Mouse (Mus musculus) lung, embryonic 16.5 days (tissue): ENCODE results near the gene Sipa1l2. TPM values are rescaled to one million over a fixed set of nuclear protein-coding genes. Genes with fewer than 3 reads are reported as not detected.
"Not testable (repeated sequence)": the region's sequence is repeated elsewhere in the genome, so short reads cannot be mapped to it uniquely, and the experiment has no call there.

Source experiments
- ATAC-seq: fragments of 200-750 bp; cut with Nextera tagmentation; 2 replicates; pipeline ENCODE4 v1.8.0; 2017; ENCODE audit warnings: low read depth, mild to moderate bottlenecking, moderate library complexity
- H3K27ac ChIP-seq: fragments of 300-500 bp; sonication (generic); 2 replicates; pipeline ENCODE4 v1.5.1; 2014; ENCODE audit warnings: mild to moderate bottlenecking, control low read depth, low read length
- H3K27me3 ChIP-seq: fragments of 300-500 bp; sonication (generic); 2 replicates; pipeline ENCODE4 v1.6.1; 2014; ENCODE audit warnings: low read depth, low read length, mixed read lengths; ENCODE audit not compliant: control insufficient read depth, insufficient read depth
- H3K36me3 ChIP-seq: fragments of 300-500 bp; sonication (generic); 2 replicates; pipeline ENCODE4 v1.6.1; 2014; ENCODE audit warnings: low read length; ENCODE audit not compliant: control insufficient read depth, insufficient read depth
- H3K4me1 ChIP-seq: fragments of 300-500 bp; sonication (generic); replicated peaks from 2 replicates; pipeline ENCODE4 v1.6.1; 2014; ENCODE audit warnings: low read length, mixed read lengths; ENCODE audit not compliant: control insufficient read depth, insufficient read depth
- H3K4me2 ChIP-seq: fragments of 300-500 bp; sonication (generic); 2 replicates; pipeline ENCODE4 v1.6.1; 2014; ENCODE audit warnings: low read depth, low read length, control low read depth
- H3K4me3 ChIP-seq: fragments of 300-500 bp; sonication (generic); 2 replicates; pipeline ENCODE4 v1.5.1; 2014; ENCODE audit warnings: mild to moderate bottlenecking, low read length, control low read depth
- H3K9ac ChIP-seq: fragments of 300-500 bp; sonication (generic); 2 replicates; pipeline ENCODE4 v1.6.1; 2014; ENCODE audit warnings: low read length, control low read depth
- H3K9me3 ChIP-seq: fragments of 300-500 bp; sonication (generic); 2 replicates; pipeline ENCODE4 v1.6.1; 2016; ENCODE audit warnings: low read length; ENCODE audit not compliant: control insufficient read depth
- WGBS: fragments of 180-500 bp; shearing (Covaris S2); extraction: QIAGEN DNeasy Blood & Tissue Kit; methylation state at CpG from one replicate; pipeline ENCODE4 v1.1.7; 2014; 5-methylcytosine and 5-hydroxymethylcytosine counted together
- polyA plus RNA-seq: library from polyadenylated mRNA; unstranded; fragments of >200 nt; fragmentation: Nextera tagmentation; extraction: Ambion mirVana; gene quantifications from 2 replicates; pipeline ENCODE4 v1.2.1, GENCODE M21; 2015

The Sipa1l2 gene
- polyA plus RNA-seq, 1 experiment from 2014 or later: 13.3 TPM

DNA sequence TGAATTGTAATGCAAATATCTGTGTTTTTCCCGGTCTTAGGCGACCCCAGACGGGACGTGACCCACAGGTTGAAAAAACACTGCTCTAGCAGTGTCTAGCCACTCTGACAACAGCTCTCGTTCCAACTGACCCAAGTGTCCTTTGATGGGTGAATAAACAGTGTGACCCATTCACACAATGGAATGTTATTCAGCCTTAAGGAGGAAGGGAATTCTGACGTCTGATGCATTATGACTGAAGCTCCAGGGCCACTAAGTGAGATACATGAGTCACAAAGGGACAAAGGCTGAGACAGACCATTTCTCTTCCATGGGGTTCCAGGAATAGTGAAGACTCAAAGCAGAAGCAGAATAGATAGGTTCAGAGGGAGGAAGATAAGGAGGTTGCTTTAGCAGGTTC lies 47.5 kb downstream of the Sipa1l2 start:
- Histone ChIP-seq H3K4me2 (no peak overlapping the region), H3K27ac (no peak overlapping the region; the same call in 1 of the 2 replicates), H3K27me3 (no peaks in the 10 kb centered on the region), H3K36me3 (no peaks in the 10 kb centered on the region), H3K4me1 (peaks cover 47% of the 10 kb centered on the region), H3K9ac (no peak overlapping the region), H3K9me3 (no peaks in the 10 kb centered on the region), H3K4me3 (no peak overlapping the region)
- 16% methylated on average over 6 of the region's 6 CpGs for WGBS
- no peak for ATAC-seq

DNA sequence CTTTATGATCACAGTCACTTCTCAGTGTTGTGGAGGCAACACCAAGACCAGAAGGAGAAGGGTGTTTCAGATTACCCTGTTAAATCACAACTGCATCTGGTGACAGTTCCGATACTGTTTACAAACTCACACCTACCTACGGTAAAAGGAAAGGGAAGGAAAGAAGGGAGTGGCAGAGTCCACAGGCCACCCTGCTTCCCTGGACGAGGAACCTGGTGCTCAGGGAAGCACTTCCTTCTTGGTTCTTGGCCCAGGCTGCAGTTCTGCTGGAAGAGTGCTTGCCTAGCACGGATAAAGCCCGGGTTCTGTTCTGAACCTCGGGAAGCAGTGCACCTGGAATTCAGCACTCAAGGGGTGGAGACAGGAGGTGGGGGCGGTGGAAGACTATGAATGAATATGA lies 48.5 kb downstream of the Sipa1l2 start:
- Histone ChIP-seq H3K4me1 (peaks cover 42% of the 10 kb centered on the region), H3K36me3 (no peaks in the 10 kb centered on the region), H3K9me3 (no peaks in the 10 kb centered on the region), H3K27ac (no peak overlapping the region), H3K27me3 (no peaks in the 10 kb centered on the region), H3K9ac (no peak overlapping the region), H3K4me2 (no peak overlapping the region), H3K4me3 (no peak overlapping the region)
- no peak for ATAC-seq
- WGBS: 34% methylated on average over 7 of the region's 7 CpGs

DNA sequence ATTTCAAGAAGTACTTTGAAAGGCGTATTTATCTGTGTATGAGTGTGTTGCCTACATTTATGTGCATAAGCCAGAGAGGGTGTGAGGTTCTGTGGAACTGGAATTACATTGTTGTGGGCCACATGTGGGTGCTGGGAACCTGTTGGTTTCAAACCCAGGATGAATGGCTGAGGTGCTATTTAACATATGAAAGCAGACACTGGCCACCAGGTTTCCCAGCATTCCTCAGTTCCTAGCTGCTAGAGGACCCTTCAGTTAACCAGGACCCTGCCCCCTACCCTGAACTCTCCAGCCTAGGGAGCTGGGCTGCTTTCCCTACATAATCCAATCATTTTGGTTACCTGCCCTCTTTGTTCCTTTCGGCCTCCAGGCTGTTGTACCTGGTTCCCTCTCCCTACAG lies 49.3 kb downstream of the Sipa1l2 start:
- peaks cover 44% of the 10 kb centered on the region for H3K4me1 ChIP-seq
- ATAC-seq, H3K36me3 ChIP-seq, H3K27me3 ChIP-seq, H3K27ac ChIP-seq, H3K9ac ChIP-seq, H3K4me2 ChIP-seq, H3K4me3 ChIP-seq, H3K9me3 ChIP-seq: not testable (repeated sequence)
- WGBS: 82% methylated on average over 2 of the region's 2 CpGs

DNA sequence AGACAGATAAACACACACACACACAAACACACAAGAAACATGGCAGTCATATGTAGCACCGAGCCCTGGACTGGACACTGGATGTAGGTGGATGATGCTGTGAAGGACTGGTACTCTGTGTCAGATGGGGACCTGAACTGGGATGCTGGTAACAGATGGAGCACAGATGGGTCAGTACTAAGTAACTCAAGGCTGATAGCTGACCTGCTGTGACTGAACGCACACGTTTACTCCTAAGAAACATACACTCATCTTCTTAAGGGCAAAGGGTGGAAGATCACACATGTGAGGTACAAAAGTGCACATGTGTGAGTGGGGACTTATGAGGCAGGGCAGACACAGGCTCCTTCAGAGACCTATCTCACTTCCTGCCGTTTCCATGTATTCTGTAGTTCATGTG lies 50.7 kb downstream of the Sipa1l2 start:
- H3K4me1 ChIP-seq: peaks cover 42% of the 10 kb centered on the region

DNA sequence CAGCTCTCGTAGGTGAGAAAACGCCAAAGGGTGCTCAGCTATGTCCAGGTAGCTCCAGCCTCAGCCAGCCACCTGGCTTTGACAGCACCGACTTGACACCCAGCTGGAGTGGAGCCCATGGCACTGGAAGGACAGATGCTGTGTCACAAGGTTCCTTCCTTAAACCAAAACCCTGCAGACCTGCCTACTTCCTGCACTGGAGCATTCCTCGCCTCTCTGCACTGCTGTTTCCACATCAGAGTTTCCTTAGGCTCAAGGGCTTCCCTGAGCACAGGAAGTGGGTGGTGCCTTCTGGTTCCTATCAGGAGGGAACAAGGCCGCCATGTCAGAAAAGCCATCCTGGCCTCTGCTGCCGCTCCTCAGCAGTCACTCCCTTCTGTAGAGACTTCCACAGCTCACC lies 51.3 kb downstream of the Sipa1l2 start:
- Histone ChIP-seq H3K36me3 (no peaks in the 10 kb centered on the region), H3K4me3 (no peak overlapping the region), H3K27ac (peak overlapping the region; percentile 62), H3K27me3 (no peaks in the 10 kb centered on the region), H3K9me3 (no peaks in the 10 kb centered on the region), H3K4me2 (no peak overlapping the region), H3K9ac (no peak overlapping the region), H3K4me1 (peaks cover 48% of the 10 kb centered on the region)
- WGBS: 56% methylated on average over 6 of the region's 6 CpGs
- ATAC-seq: peak; percentile 53

More for the DNA sequence above, 50.7 kb downstream of the Sipa1l2 start:
- no peak overlapping the region for H3K4me3 ChIP-seq
- no peaks in the 10 kb centered on the region for H3K36me3 ChIP-seq
- H3K9me3 ChIP-seq: no peaks in the 10 kb centered on the region
- H3K9ac ChIP-seq: no peak overlapping the region
- H3K27me3 ChIP-seq: no peaks in the 10 kb centered on the region
- H3K4me2 ChIP-seq: no peak overlapping the region
- H3K27ac ChIP-seq: peak overlapping the region; percentile 62
- 67% methylated on average over 4 of the region's 4 CpGs for WGBS
- no peak for ATAC-seq

DNA sequence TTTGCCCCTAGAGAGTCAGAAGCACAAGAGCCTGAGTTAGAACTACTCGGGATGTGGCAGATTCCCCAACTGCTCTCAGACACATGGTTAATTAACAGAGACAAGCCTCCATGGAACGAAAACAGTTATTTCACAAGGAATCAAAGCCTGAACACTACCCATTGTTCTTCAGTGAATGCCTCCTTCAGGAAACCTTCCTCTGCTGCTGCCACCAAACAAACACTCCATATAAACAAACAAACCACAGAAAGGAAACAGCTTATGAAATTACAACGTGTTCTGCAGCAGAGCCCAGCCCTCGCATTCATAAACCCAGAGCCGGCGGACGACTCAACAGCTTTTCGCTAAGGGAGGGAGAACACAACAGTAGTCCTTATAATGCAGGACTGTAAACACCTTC lies 52.2 kb downstream of the Sipa1l2 start:
- no peak for ATAC-seq
- no peaks in the 10 kb centered on the region for H3K36me3 ChIP-seq
- 50% methylated on average over 8 of the region's 8 CpGs for WGBS
- no peaks in the 10 kb centered on the region for H3K9me3 ChIP-seq
- no peak overlapping the region for H3K4me2 ChIP-seq
- peak overlapping the region; percentile 53 for H3K27ac ChIP-seq
- no peak overlapping the region for H3K4me3 ChIP-seq
- peaks cover 44% of the 10 kb centered on the region for H3K4me1 ChIP-seq
- H3K9ac ChIP-seq: no peak overlapping the region
- H3K27me3 ChIP-seq: no peaks in the 10 kb centered on the region

DNA sequence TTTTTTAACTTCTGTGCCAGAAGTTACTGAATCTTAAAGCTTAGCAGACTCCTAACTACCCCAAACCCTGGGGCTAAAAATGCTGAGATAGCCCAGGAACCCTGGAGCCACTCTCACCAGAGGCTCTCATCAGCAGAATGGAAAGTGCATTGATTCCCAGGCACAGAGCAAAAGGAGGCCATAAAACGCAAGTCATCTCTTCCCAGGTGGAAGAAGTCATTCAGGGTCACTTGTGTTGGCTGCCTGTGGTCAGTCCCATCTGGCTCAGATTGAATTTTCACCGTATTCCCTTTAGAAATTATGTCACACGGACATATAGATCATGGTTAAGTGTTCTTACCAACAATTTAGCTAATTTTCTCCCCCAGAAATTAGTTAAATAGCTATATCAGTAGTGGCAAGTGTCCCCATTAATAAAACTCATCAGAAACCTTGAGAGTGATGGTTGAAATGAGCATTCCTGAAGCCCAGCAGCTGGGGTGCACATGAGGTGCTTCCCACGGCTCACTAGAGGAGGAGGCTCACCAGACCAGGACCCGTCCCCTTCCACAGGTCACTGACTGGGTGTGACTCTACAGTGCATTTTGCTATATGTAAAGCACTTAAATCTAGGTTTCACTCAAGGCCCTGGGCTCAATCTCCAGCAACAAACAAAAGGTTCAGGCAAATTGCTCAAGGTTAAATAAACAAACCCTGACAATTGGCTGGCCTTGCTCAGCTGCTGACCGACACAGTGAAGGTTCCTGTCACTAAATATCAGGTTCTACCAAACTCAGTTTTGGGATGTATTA lies 53.3 kb downstream of the Sipa1l2 start:
- Histone ChIP-seq H3K4me1 (peaks cover 37% of the 10 kb centered on the region), H3K4me2 (no peak overlapping the region), H3K36me3 (no peaks in the 10 kb centered on the region), H3K4me3 (no peak overlapping the region), H3K27ac (peak overlapping the region; percentile 53), H3K9me3 (no peaks in the 10 kb centered on the region), H3K27me3 (no peaks in the 10 kb centered on the region), H3K9ac (no peak overlapping the region)
- ATAC-seq: no peak
- 54% methylated on average over 6 of the region's 6 CpGs for whole genome bisulfite sequencing

DNA sequence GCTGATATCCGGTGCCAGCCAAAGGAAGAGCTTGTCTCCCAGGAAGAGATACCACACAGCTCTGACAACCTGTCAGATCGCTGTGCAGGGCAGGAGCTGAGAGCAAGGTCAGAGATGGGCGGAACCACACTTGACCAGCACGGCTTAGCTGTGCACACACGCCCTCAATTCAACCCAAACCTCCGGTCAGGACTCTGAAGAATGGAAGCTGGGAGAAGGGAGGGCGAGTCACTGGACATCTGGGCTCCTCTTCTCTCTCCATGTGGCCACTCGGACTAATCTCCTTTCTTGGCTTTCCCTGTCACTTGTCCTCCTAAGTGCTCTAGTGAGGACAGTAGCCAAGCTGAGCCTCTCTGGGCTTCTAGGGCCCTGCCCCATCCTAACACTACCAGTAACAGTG lies 53.9 kb downstream of the Sipa1l2 start:
- H3K4me1 ChIP-seq: peaks cover 44% of the 10 kb centered on the region
- no peaks in the 10 kb centered on the region for H3K36me3 ChIP-seq
- no peak overlapping the region for H3K4me2 ChIP-seq
- no peaks in the 10 kb centered on the region for H3K9me3 ChIP-seq
- 53% methylated on average over 8 of the region's 8 CpGs for WGBS
- no peaks in the 10 kb centered on the region for H3K27me3 ChIP-seq
- no peak overlapping the region for H3K9ac ChIP-seq
- no peak overlapping the region for H3K4me3 ChIP-seq
- no peak for ATAC-seq
- H3K27ac ChIP-seq: no peak overlapping the region

DNA sequence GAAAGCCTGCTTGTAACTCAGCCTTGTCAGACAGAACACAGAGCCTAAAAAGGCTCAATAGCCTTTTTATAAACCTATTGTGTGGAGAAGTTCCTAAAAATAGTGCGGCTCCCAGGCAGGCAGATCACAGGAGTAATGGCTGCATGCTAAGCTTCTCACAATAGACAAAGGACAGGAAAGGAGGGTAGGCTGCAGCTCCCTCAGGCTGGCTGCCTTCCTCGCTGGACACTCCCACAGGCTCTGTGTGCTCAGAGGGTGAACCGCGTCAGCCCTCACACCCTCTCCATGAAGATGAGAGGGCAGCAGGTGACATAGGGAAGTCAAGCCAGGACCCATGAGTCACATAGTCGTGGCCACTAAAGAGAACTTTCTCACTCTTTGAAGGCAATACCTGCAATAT lies 55.7 kb downstream of the Sipa1l2 start:
- ATAC-seq: peak; percentile 72
- H3K4me3 ChIP-seq: no peak overlapping the region
- no peak overlapping the region for H3K4me2 ChIP-seq
- H3K27ac ChIP-seq: peak overlapping the region; percentile 84
- H3K9ac ChIP-seq: no peak overlapping the region
- no peaks in the 10 kb centered on the region for H3K9me3 ChIP-seq
- H3K36me3 ChIP-seq: no peaks in the 10 kb centered on the region
- H3K27me3 ChIP-seq: no peaks in the 10 kb centered on the region
- peaks cover 58% of the 10 kb centered on the region for H3K4me1 ChIP-seq
- 29% methylated on average over 5 of the region's 5 CpGs for WGBS
